Mouse (Mus musculus) activated CD4-positive, CD25-positive, alpha-beta regulatory T cell, adult 4 months (primary cell): Measurements from ENCODE around the gene Magea4. TPM values are rescaled to one million over a fixed set of nuclear protein-coding genes. Genes with fewer than 3 reads are reported as not detected.

ENCODE experiments used
- ATAC-seq: one replicate; pipeline ENCODE4 v1.8.0; 2017
- polyA plus RNA-seq, 2 experiments: library from polyadenylated mRNA; unstranded; fragments of 100-300 nt; shearing (Covaris generic); gene quantifications; one replicate each; pipeline ENCODE4 v1.2.1; 2017

Magea4 gene
- not detected for polyA plus RNA-seq

DNA sequence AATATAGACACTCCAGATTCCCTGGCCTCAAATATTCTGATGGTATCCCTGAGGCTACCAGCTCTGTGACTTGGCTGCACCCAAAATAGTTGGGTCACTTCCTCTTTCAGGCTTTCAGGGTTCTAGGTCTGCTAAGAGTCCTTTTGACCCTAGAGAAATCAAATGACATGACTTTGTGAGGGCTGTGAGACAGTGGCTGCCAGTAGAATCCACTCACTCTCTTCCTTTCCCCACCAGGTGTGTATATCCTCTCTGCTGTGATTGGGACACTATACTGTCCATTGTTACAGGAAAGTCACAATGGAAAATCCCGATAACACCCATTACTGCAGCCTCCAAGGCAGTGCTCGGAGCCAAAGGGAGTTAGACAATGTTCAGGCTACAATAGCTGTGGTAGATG, at the start of gene Magea4:
Magea4 (plus strand) TSS at position 301 of the 400 bp plus-strand sequence.
- no peak for ATAC-seq

GRCm38 (mm10) chrX:72202944-72203554, 18.8 kb upstream of the Magea4 start:
- no peak for ATAC-seq

DNA sequence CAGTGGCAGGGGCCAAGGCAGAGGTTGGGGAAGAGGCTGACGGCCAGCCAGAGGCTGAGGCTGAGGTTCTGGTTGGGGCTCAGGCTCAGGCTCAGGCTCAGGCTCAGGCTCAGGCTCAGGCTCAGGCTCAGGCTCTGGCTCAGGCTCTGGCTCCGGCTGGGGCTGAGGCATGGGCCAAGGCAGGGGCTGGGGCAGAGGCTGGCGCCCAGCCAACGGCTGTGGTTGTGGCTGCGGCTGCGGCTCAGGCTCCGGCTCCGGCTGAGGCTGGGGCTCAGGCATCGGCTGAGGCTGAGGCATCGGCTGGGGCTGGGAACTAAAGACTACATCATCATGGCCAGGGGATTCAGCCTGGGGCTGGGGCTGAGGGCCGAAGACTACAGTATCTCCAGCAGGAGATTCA, 48.8 kb downstream of the Magea4 start:
- ATAC-seq: no peak

Other genes starting within 250 kb of the Magea4 start
- not detected for gene Fate1, start 249.0 kb upstream of the Magea4 start, polyA plus RNA-seq
- gene Cnga2, start 230.2 kb upstream of the Magea4 start, polyA plus RNA-seq: not detected
- not detected for gene Gabre, start 52.8 kb downstream of the Magea4 start, polyA plus RNA-seq
- gene Magea10, start 164.8 kb downstream of the Magea4 start, polyA plus RNA-seq: not detected